Mouse (Mus musculus) heart, embryonic 13.5 days (tissue): ENCODE measurements at regions not wholly inside any gene's neighbourhood (a gene's known extent, or its start where the extent isn't known, plus 50 kb on each side); places are given as distances from the start of the nearest gene placed in this dataset.

ENCODE experiments used
- ATAC-seq: fragments of 200-750 bp; cut with Nextera tagmentation; 2 replicates; pipeline ENCODE4 v1.8.0; 2017; ENCODE audit warnings: moderate TSS enrichment; ENCODE audit not compliant: insufficient number of reproducible peaks, low FRiP score, low TSS enrichment; ENCODE audit errors: extremely low read depth
- H3K27ac ChIP-seq: fragments of 300-500 bp; sonication (generic); replicated peaks from 2 replicates; pipeline ENCODE4 v1.5.1; 2015; ENCODE audit warnings: moderate library complexity, mild to moderate bottlenecking, inconsistent platforms
- H3K27me3 ChIP-seq: fragments of 300-500 bp; sonication (generic); replicated peaks from 2 replicates; pipeline ENCODE4 v1.6.1; 2015; ENCODE audit warnings: mild to moderate bottlenecking, inconsistent platforms
- H3K36me3 ChIP-seq: fragments of 300-500 bp; sonication (generic); 2 replicates; pipeline ENCODE4 v1.6.1; 2015; ENCODE audit warnings: mild to moderate bottlenecking, inconsistent platforms
- H3K4me1 ChIP-seq: fragments of 300-500 bp; sonication (generic); 2 replicates; pipeline ENCODE4 v1.6.1; 2015; ENCODE audit warnings: inconsistent platforms
- H3K4me2 ChIP-seq: fragments of 300-500 bp; sonication (generic); 2 replicates; pipeline ENCODE4 v1.6.1; 2015; ENCODE audit warnings: inconsistent platforms, mild to moderate bottlenecking, moderate library complexity
- H3K4me3 ChIP-seq: fragments of 300-500 bp; sonication (generic); 2 replicates; pipeline ENCODE4 v1.5.1; 2015; ENCODE audit warnings: moderate library complexity, mild to moderate bottlenecking, inconsistent platforms
- H3K9ac ChIP-seq: fragments of 300-500 bp; sonication (generic); 2 replicates; pipeline ENCODE4 v1.6.1; 2015; ENCODE audit warnings: inconsistent platforms, mild to moderate bottlenecking, moderate library complexity
- H3K9me3 ChIP-seq: fragments of 300-500 bp; sonication (generic); 2 replicates; pipeline ENCODE4 v1.6.1; 2016; ENCODE audit warnings: inconsistent platforms
- WGBS: fragments of 180-500 bp; shearing (Covaris S2); methylation state at CpG from one replicate; pipeline ENCODE4 v1.1.7; 2015; ENCODE audit warnings: mixed read lengths; 5-methylcytosine and 5-hydroxymethylcytosine counted together

- ATAC-seq: no peak
- no peak overlapping the region for H3K9ac ChIP-seq
- WGBS: 16% methylated on average over 3 of the region's 3 CpGs
These were observed 199.8 kb upstream of the Csf3r start for GRCm38 (mm10) chr4:125824525-125824924.

GRCm38 (mm10) chr4:125826416-125826815, 197.9 kb upstream of the Csf3r start:
- no peak for ATAC-seq
- H3K27ac ChIP-seq: no peak overlapping the region
- no peaks in the 10 kb centered on the region for H3K36me3 ChIP-seq
- H3K4me1 ChIP-seq: no peaks in the 10 kb centered on the region
- no peak overlapping the region for H3K4me2 ChIP-seq
- H3K9ac ChIP-seq: no peak overlapping the region
- 52% methylated on average over 5 of the region's 5 CpGs for WGBS
- H3K27me3 ChIP-seq: peaks cover 14% of the 10 kb centered on the region
- no peak overlapping the region for H3K4me3 ChIP-seq
- no peaks in the 10 kb centered on the region for H3K9me3 ChIP-seq

More at GRCm38 (mm10) chr4:125824525-125824924, 199.8 kb upstream of the Csf3r start:
- no peak overlapping the region for H3K4me3 ChIP-seq
- H3K27ac ChIP-seq: no peak overlapping the region
- no peak overlapping the region for H3K4me2 ChIP-seq
- no peaks in the 10 kb centered on the region for H3K4me1 ChIP-seq
- no peaks in the 10 kb centered on the region for H3K36me3 ChIP-seq
- H3K9me3 ChIP-seq: no peaks in the 10 kb centered on the region
- H3K27me3 ChIP-seq: peaks cover 22% of the 10 kb centered on the region

- ATAC-seq: no peak
- no peaks in the 10 kb centered on the region for H3K36me3 ChIP-seq
- H3K4me2 ChIP-seq: no peak overlapping the region
- peaks cover 19% of the 10 kb centered on the region; the same call in 1 of the 2 replicates for H3K27me3 ChIP-seq
- H3K9me3 ChIP-seq: no peaks in the 10 kb centered on the region
- no peak overlapping the region for H3K27ac ChIP-seq
- WGBS: under 1% methylated on average over 8 of the region's 8 CpGs
- H3K9ac ChIP-seq: no peak overlapping the region
- no peaks in the 10 kb centered on the region for H3K4me1 ChIP-seq
- H3K4me3 ChIP-seq: no peak overlapping the region
These were observed 189.1 kb upstream of the Csf3r start for GRCm38 (mm10) chr4:125835250-125835649.

GRCm38 (mm10) chr4:125847568-125847967, 176.8 kb upstream of the Csf3r start:
- Histone ChIP-seq H3K4me1 (no peaks in the 10 kb centered on the region), H3K4me2 (no peak overlapping the region), H3K36me3 (no peaks in the 10 kb centered on the region), H3K27ac (no peak overlapping the region), H3K27me3 (peaks cover 17% of the 10 kb centered on the region; the same call in 1 of the 2 replicates), H3K9me3 (no peaks in the 10 kb centered on the region), H3K4me3 (no peak overlapping the region), H3K9ac (no peak overlapping the region)
- ATAC-seq: no peak
- WGBS: 84% methylated on average over 3 of the region's 3 CpGs

GRCm38 (mm10) chr4:125850300-125850699, 174.1 kb upstream of the Csf3r start:
- Histone ChIP-seq H3K4me2 (no peak overlapping the region), H3K36me3 (no peaks in the 10 kb centered on the region), H3K9me3 (no peaks in the 10 kb centered on the region), H3K9ac (no peak overlapping the region), H3K4me1 (no peaks in the 10 kb centered on the region), H3K4me3 (no peak overlapping the region), H3K27ac (no peak overlapping the region), H3K27me3 (peaks cover 17% of the 10 kb centered on the region; the same call in 1 of the 2 replicates)
- 11% methylated on average over 4 of the region's 4 CpGs for WGBS
- ATAC-seq: no peak

- Histone ChIP-seq H3K9ac (no peak overlapping the region), H3K27ac (no peak overlapping the region), H3K27me3 (peaks cover 21% of the 10 kb centered on the region), H3K9me3 (no peaks in the 10 kb centered on the region), H3K4me1 (0 out of 2 replicates have a peak, but pooled peaks cover 5% of the 10 kb centered on the region), H3K4me3 (no peak overlapping the region), H3K4me2 (no peak overlapping the region), H3K36me3 (no peaks in the 10 kb centered on the region)
- WGBS: 53% methylated on average over 4 of the region's 4 CpGs
- ATAC-seq: no peak
These were observed 171.8 kb upstream of the Csf3r start for GRCm38 (mm10) chr4:125852545-125852944.

GRCm38 (mm10) chr4:125855983-125856591, 168.3 kb upstream of the Csf3r start:
- no peak for ATAC-seq
- Histone ChIP-seq H3K27ac (no peak overlapping the region), H3K27me3 (peaks cover 8% of the 10 kb centered on the region; the same call in 1 of the 2 replicates), H3K9ac (no peak overlapping the region), H3K9me3 (no peaks in the 10 kb centered on the region), H3K4me2 (no peak overlapping the region), H3K4me1 (0 out of 2 replicates have a peak, but pooled peaks cover 5% of the 10 kb centered on the region), H3K36me3 (no peaks in the 10 kb centered on the region), H3K4me3 (no peak overlapping the region)
- 32% methylated on average over 11 of the region's 11 CpGs for WGBS

- Histone ChIP-seq H3K27me3 (peaks cover 8% of the 10 kb centered on the region; the same call in 1 of the 2 replicates), H3K36me3 (no peaks in the 10 kb centered on the region), H3K4me1 (0 out of 2 replicates have a peak, but pooled peaks cover 5% of the 10 kb centered on the region), H3K27ac (no peak overlapping the region), H3K9ac (no peak overlapping the region), H3K4me3 (no peak overlapping the region), H3K4me2 (no peak overlapping the region), H3K9me3 (no peaks in the 10 kb centered on the region)
- no peak for ATAC-seq
- WGBS: 55% methylated on average over 5 of the region's 5 CpGs
These were observed 167.6 kb upstream of the Csf3r start for GRCm38 (mm10) chr4:125856781-125857180.

GRCm38 (mm10) chr4:125865057-125865456, 159.3 kb upstream of the Csf3r start:
- no peak overlapping the region for H3K4me3 ChIP-seq
- no peaks in the 10 kb centered on the region for H3K9me3 ChIP-seq
- H3K36me3 ChIP-seq: no peaks in the 10 kb centered on the region
- no peak overlapping the region for H3K9ac ChIP-seq
- ATAC-seq: no peak
- no peak overlapping the region for H3K27ac ChIP-seq
- WGBS: 16% methylated on average over 8 of the region's 8 CpGs
- H3K27me3 ChIP-seq: no peaks in the 10 kb centered on the region
- no peaks in the 10 kb centered on the region for H3K4me1 ChIP-seq
- H3K4me2 ChIP-seq: no peak overlapping the region

- ATAC-seq: no peak
- WGBS: 66% methylated on average over 9 of the region's 9 CpGs
These were observed 158.6 kb upstream of the Csf3r start for GRCm38 (mm10) chr4:125865728-125866127.

GRCm38 (mm10) chr4:125871211-125871610, 153.1 kb upstream of the Csf3r start:
- 61% methylated on average over 13 of the region's 13 CpGs for WGBS
- H3K27me3 ChIP-seq: no peaks in the 10 kb centered on the region
- ATAC-seq: no peak
- no peak overlapping the region for H3K4me2 ChIP-seq
- H3K36me3 ChIP-seq: no peaks in the 10 kb centered on the region
- H3K4me1 ChIP-seq: no peaks in the 10 kb centered on the region
- no peak overlapping the region for H3K4me3 ChIP-seq
- no peaks in the 10 kb centered on the region for H3K9me3 ChIP-seq
- no peak overlapping the region for H3K9ac ChIP-seq
- no peak overlapping the region for H3K27ac ChIP-seq

More at GRCm38 (mm10) chr4:125865728-125866127, 158.6 kb upstream of the Csf3r start:
- Histone ChIP-seq H3K36me3 (no peaks in the 10 kb centered on the region), H3K4me2 (no peak overlapping the region), H3K27me3 (no peaks in the 10 kb centered on the region), H3K9ac (no peak overlapping the region), H3K9me3 (no peaks in the 10 kb centered on the region), H3K27ac (no peak overlapping the region), H3K4me1 (no peaks in the 10 kb centered on the region), H3K4me3 (no peak overlapping the region)

- Histone ChIP-seq H3K36me3 (no peaks in the 10 kb centered on the region), H3K27ac (no peak overlapping the region), H3K27me3 (peaks cover 6% of the 10 kb centered on the region; the same call in 1 of the 2 replicates), H3K9ac (no peak overlapping the region), H3K4me2 (no peak overlapping the region), H3K4me1 (peaks cover 26% of the 10 kb centered on the region), H3K4me3 (no peak overlapping the region), H3K9me3 (no peaks in the 10 kb centered on the region)
- 59% methylated on average over 6 of the region's 6 CpGs for WGBS
- ATAC-seq: no peak
These were observed 144.3 kb upstream of the Csf3r start for GRCm38 (mm10) chr4:125880028-125880427.
